Mouse (Mus musculus) testis, adult 2 months (tissue): ENCODE data around the gene Foxj1.

Source experiments
- CTCF ChIP-seq: fragments of 200-500 bp; IDR thresholded peaks from 2 replicates; pipeline ENCODE4 v1.5.1; 2012; ENCODE audit warnings: low read depth, mild to moderate bottlenecking, inconsistent platforms, low read length, moderate library complexity; ENCODE audit not compliant: control insufficient read depth, insufficient read depth, insufficient replicate concordance
- POLR2A ChIP-seq: fragments of 200-500 bp; IDR thresholded peaks from 2 replicates; pipeline ENCODE4 v1.6.1; 2012; ENCODE audit warnings: low read depth, mild to moderate bottlenecking, inconsistent platforms, low read length, moderate library complexity; ENCODE audit not compliant: control insufficient read depth

GRCm38 (mm10) chr11:116368116-116368515, 32.9 kb upstream of the Foxj1 start:
- TF ChIP-seq CTCF (peak; percentile 80; the same call in 1 of the 2 replicates), POLR2A (no peak)
